Mouse (Mus musculus): ENCODE measurements around the gene Ndufb5. TPM values are rescaled to one million over a fixed set of nuclear protein-coding genes. Genes with fewer than 3 reads are reported as not detected.
"Not testable (repeated sequence)": the region's sequence is repeated elsewhere in the genome, so short reads cannot be mapped to it uniquely, and the experiment has no call there.

The Ndufb5 gene
- 276 and 296 TPM in 2 replicates for polyA plus RNA-seq (2015; fragmentation: Nextera tagmentation; extraction: Ambion mirVana)

DNA sequence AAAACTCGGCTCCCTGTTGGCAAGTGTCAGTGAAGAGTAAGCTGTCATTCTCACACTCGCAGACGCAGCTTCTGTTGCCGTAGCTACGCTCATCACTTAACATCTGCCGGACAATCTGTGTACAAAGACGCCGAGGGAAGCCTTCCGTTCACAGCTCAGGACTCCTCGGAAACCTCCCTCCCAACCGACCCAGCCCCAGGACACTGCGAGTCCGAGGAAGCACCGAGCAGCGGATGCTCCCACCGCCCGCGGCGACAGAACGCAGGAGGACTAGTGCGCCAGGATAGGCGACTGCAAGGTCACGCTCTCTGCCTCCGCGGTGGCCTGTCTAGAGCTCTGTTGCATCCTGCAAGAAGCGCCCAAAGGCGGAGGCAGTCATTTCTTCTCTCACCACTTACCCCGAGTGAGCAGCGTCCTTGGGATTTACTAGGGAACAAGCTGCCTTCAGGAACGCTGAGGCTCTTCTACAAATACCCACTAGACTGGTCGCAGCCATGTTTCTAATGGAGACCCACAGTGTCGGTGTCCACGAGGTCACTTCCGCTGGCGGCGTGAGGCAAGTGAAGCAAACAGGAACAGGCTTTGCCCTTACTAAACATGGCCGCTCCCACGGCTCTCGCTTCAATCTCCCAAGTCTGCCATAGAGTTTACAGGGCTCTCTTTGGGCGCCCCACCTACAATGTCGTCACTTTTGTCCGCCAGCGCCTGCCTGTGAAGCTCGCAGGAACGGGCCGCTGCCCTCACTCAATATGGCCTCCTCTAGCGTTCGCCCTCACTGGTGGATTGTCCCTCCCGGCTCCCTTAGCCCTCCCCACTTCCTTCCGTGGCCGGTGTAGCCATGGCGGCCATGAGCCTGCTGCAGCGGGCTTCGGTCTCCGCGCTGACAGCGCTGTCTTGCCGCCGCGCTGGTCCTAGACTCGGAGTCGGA is at the start of gene Ndufb5:
Gene Ndufb5, plus strand, starts transcription at position 747 of the 928 bp plus-strand sequence.
- Histone ChIP-seq H3K9me3 (replicated peaks) (no peaks in the 10 kb centered on the region), H3K27ac (replicated peaks) (peak within 1 kb of the TSS; percentile 87), H3K27me3 (no peaks in the 10 kb centered on the region), H3K4me1 (peaks cover 17% of the 10 kb centered on the region), H3K9ac (peak within 1 kb of the TSS; percentile 63), H3K4me2 (replicated peaks) (peak within 1 kb of the TSS; percentile 73), H3K4me3 (replicated peaks) (peak within 1 kb of the TSS; percentile 72), H3K36me3 (peaks cover 20% of the 10 kb centered on the region)
- under 1% methylated on average over 62 of the region's 62 CpGs for WGBS
- ATAC-seq (ENCODE audit: insufficient number of reproducible peaks, low FRiP score, low TSS enrichment, low read depth): peak; percentile 99

DNA sequence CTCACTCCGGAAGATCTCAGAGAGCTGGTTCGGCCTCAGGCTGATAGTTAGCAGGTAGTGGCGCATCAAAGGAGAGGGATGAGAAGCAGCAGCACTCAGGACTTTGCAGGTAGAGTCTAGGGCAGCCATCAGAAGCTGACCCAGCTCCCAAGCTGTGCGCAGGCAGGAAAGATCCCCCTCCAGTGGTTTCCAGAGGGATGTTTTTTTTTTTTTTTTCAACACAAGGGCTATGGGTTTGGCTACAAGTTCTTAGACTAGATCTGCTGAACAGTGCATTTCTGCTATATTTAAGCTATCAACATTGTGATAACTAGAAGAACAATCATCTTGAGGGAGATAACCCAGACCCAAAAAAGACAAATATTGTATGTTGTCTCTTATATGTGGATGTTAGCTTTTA is 49.6 kb upstream of the Ndufb5 start:
- no peak for ATAC-seq (ENCODE audit: insufficient number of reproducible peaks, low FRiP score, low TSS enrichment, low read depth)
- no peak overlapping the region for H3K4me3 ChIP-seq (replicated peaks)
- no peaks in the 10 kb centered on the region for H3K27me3 ChIP-seq
- no peak overlapping the region for H3K4me2 ChIP-seq (replicated peaks)
- H3K36me3 ChIP-seq: no peaks in the 10 kb centered on the region
- H3K4me1 ChIP-seq: no peaks in the 10 kb centered on the region
- H3K9ac ChIP-seq: no peak overlapping the region
- WGBS: 60% methylated on average over 4 of the region's 4 CpGs
- no peaks in the 10 kb centered on the region for H3K9me3 ChIP-seq (replicated peaks)
- H3K27ac ChIP-seq (replicated peaks): no peak overlapping the region

DNA sequence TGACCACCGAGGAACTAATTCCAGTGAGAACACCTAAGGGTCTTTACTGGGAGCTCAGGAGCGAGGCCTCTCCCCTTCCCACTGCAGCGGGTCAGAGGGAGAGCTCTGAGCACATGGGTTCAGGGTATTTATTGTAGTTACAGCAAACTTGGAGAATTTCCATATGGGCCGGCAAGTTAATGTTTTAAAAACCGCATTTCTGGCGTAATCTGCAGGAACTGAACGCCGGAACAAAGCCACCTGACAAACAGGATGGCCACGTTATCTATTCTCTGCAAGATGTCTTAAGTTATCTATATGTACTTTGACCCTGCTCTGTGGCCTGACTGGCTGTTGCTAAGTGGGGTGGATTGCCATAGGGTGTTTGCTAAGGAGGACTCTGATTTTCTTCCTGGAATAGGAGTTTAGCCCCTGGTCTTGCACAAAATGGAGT is 47.2 kb upstream of the Ndufb5 start:
- no peaks in the 10 kb centered on the region for H3K36me3 ChIP-seq
- WGBS: 76% methylated on average over 9 of the region's 9 CpGs
- no peak overlapping the region for H3K27ac ChIP-seq (replicated peaks)
- H3K4me3 ChIP-seq (replicated peaks): no peak overlapping the region
- H3K9me3 ChIP-seq (replicated peaks): no peaks in the 10 kb centered on the region
- H3K4me1 ChIP-seq: no peaks in the 10 kb centered on the region
- no peak overlapping the region for H3K9ac ChIP-seq
- ATAC-seq (ENCODE audit: insufficient number of reproducible peaks, low FRiP score, low TSS enrichment, low read depth): no peak
- H3K27me3 ChIP-seq: no peaks in the 10 kb centered on the region
- H3K4me2 ChIP-seq (replicated peaks): no peak overlapping the region

DNA sequence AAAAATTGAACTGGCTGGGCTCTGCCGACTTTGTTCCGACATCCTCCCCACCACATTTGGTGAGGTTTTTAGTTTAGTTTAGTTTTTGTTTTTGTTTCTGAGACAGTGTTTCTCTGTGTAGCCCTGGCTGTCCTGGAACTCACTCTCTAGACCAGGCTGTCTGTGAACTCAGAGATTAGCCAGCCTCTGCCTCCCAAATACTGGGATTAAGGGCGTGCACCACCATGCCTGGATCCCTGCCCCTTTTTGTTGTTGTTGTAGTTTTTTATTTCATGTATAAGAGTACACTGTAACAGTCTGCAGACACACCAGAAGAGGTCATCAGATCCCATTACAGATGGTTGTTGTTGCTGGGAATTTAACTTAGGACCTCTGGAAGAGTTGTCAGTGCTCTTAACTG is 46.8 kb upstream of the Ndufb5 start:
- Histone ChIP-seq H3K9ac (no peak overlapping the region), H3K27me3 (no peaks in the 10 kb centered on the region), H3K4me2 (replicated peaks) (no peak overlapping the region), H3K27ac (replicated peaks) (no peak overlapping the region), H3K4me3 (replicated peaks) (no peak overlapping the region), H3K9me3 (replicated peaks) (no peaks in the 10 kb centered on the region), H3K4me1 (no peaks in the 10 kb centered on the region), H3K36me3 (no peaks in the 10 kb centered on the region)
- WGBS: 85% methylated on average over 3 of the region's 3 CpGs
- no peak for ATAC-seq (ENCODE audit: insufficient number of reproducible peaks, low FRiP score, low TSS enrichment, low read depth)

DNA sequence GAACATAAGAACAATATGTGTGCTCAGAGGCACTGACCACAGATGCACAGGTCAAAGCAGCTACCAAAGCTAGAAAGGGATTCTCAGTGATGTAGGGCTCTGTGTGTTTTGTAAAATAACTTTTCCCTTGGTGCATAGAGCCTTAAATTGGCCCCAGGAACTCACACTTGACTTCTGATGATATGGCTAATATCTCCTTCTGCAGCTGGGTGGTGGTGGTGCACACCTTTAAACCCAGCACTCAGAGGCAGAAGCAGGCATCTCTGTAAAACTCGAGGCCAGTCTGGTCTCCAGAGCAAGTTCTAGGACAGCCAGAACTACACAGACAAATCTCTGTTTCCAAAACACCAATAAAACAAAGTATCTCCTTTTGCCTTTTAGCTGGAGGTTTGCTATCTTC is 45.9 kb upstream of the Ndufb5 start:
- H3K4me3 ChIP-seq (replicated peaks): no peak overlapping the region
- no peaks in the 10 kb centered on the region for H3K4me1 ChIP-seq
- WGBS: 50% methylated on average over 1 of the region's 1 CpGs
- no peaks in the 10 kb centered on the region for H3K27me3 ChIP-seq
- H3K4me2 ChIP-seq (replicated peaks): no peak overlapping the region
- H3K9me3 ChIP-seq (replicated peaks): no peaks in the 10 kb centered on the region
- no peak for ATAC-seq (ENCODE audit: insufficient number of reproducible peaks, low FRiP score, low TSS enrichment, low read depth)
- no peak overlapping the region for H3K27ac ChIP-seq (replicated peaks)
- no peak overlapping the region for H3K9ac ChIP-seq
- H3K36me3 ChIP-seq: no peaks in the 10 kb centered on the region

DNA sequence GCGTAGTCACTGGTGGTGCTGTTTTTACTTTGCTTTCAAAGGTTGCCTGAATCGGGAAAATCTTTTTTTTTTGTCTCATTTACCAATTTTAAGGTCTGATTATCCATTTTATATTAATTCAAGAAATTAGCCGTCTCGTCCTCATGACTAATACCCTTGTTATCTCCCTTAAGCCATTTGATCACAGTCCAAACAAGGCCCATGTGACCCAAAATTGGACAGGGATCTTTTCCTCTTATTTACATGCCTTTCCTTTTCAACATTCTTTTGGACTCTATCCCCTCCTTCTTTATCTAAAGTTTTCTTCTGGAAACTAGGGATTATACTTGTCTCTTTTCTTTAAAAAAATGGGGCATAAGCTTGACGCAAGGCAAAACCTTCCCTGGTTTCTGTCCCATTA is 44.9 kb upstream of the Ndufb5 start:
- H3K9me3 ChIP-seq (replicated peaks): no peaks in the 10 kb centered on the region
- H3K4me1 ChIP-seq: no peaks in the 10 kb centered on the region
- 53% methylated on average over 5 of the region's 5 CpGs for WGBS
- no peak overlapping the region for H3K4me2 ChIP-seq (replicated peaks)
- no peak overlapping the region for H3K27ac ChIP-seq (replicated peaks)
- ATAC-seq (ENCODE audit: insufficient number of reproducible peaks, low FRiP score, low TSS enrichment, low read depth): no peak
- no peak overlapping the region for H3K4me3 ChIP-seq (replicated peaks)
- no peak overlapping the region for H3K9ac ChIP-seq
- H3K36me3 ChIP-seq: no peaks in the 10 kb centered on the region
- no peaks in the 10 kb centered on the region for H3K27me3 ChIP-seq

DNA sequence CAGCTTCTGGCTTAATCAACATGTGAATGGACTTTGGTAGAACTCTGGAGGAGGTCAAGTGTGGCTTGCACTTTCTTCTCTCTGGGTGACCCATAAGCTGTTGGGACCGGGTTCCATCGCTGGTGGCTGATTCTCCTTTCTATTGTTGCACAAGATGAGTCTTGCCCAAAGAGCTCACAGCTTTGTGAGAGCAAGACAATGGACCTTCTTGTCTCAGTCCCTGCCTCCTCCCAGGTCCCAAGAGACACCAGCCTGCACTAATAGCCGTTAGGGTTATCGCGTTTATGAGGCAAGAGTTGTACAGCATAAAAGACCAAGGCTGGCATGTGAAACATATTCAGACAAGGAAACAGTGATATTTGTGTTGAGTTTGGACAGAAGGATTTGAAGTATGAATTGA is 42.6 kb upstream of the Ndufb5 start:
- no peaks in the 10 kb centered on the region for H3K36me3 ChIP-seq
- H3K4me3 ChIP-seq (replicated peaks): no peak overlapping the region
- H3K9ac ChIP-seq: no peak overlapping the region
- H3K27ac ChIP-seq (replicated peaks): no peak overlapping the region
- H3K9me3 ChIP-seq (replicated peaks): no peaks in the 10 kb centered on the region
- H3K4me2 ChIP-seq (replicated peaks): no peak overlapping the region
- no peaks in the 10 kb centered on the region for H3K27me3 ChIP-seq
- 43% methylated on average over 5 of the region's 5 CpGs for WGBS
- no peaks in the 10 kb centered on the region for H3K4me1 ChIP-seq
- no peak for ATAC-seq (ENCODE audit: insufficient number of reproducible peaks, low FRiP score, low TSS enrichment, low read depth)

DNA sequence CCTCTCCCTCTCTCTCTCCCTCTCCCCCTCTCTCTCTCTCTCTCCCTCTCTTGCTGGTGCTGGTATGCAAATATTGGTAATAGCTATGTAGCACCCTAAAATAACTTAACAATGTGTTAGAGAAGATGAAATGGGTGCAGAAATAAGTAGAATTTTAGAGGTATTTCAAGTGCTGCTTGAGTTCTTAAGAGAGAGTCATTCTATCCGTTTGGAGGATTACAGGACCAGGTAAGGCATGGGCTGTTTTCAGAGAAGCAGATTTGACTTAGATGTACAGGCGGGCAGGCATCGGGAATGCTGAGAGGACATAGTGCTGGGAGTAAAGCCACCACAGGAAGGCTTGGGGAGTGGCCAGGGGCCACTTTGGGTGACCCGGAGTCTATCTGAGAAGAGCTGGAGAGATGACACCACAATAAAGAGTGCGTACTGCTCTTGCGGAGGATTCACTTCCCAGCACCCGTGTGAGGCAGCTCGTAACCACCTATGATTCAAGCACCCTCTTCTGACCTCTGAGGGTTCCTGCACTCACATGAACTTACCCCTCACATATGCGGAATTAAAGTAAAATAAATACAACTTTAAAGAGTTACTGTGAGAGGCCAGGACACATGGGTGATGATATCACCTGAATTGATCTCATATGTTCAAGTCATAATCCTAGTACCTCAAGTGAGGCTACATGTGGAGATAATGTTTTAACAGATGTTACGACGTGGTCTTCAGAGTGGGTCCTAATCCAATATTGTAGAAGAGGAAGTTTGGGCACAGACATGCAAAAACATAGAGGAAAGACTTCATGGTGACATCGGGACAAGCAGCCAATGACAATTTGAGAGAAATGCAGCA is 41.8 kb upstream of the Ndufb5 start:
- Histone ChIP-seq H3K4me2 (replicated peaks) (no peak overlapping the region), H3K27ac (replicated peaks) (no peak overlapping the region), H3K4me1 (no peaks in the 10 kb centered on the region), H3K27me3 (no peaks in the 10 kb centered on the region), H3K9me3 (replicated peaks) (no peaks in the 10 kb centered on the region), H3K36me3 (no peaks in the 10 kb centered on the region), H3K4me3 (replicated peaks) (no peak overlapping the region), H3K9ac (no peak overlapping the region)
- WGBS: 73% methylated on average over 12 of the region's 12 CpGs
- ATAC-seq (ENCODE audit: insufficient number of reproducible peaks, low FRiP score, low TSS enrichment, low read depth): no peak

DNA sequence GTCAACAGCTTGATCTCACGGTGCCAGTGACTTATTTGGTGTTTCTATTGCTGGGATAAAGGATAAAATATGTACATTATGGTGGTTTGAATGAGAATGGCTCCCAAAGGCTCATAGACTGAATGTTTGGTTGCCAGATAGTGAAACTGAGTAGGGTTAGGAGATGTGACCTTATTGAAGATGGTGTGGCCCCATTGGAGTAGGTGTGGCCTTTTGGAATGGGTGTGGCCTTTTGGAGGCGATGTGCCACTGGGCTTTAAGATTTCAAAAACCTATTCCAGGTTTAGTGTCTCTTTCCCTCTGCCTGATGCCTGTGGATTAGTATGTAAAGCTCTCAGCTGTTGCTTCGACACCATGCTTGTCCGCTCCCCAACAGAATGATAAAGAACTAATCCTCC is 41.2 kb upstream of the Ndufb5 start:
- no peaks in the 10 kb centered on the region for H3K4me1 ChIP-seq
- no peak for ATAC-seq (ENCODE audit: insufficient number of reproducible peaks, low FRiP score, low TSS enrichment, low read depth)
- no peaks in the 10 kb centered on the region for H3K27me3 ChIP-seq
- no peaks in the 10 kb centered on the region for H3K36me3 ChIP-seq
- no peak overlapping the region for H3K9ac ChIP-seq
- WGBS: 82% methylated on average over 4 of the region's 4 CpGs
- H3K4me2 ChIP-seq (replicated peaks): no peak overlapping the region
- H3K9me3 ChIP-seq (replicated peaks): no peaks in the 10 kb centered on the region
- H3K4me3 ChIP-seq (replicated peaks): no peak overlapping the region
- no peak overlapping the region for H3K27ac ChIP-seq (replicated peaks)

DNA sequence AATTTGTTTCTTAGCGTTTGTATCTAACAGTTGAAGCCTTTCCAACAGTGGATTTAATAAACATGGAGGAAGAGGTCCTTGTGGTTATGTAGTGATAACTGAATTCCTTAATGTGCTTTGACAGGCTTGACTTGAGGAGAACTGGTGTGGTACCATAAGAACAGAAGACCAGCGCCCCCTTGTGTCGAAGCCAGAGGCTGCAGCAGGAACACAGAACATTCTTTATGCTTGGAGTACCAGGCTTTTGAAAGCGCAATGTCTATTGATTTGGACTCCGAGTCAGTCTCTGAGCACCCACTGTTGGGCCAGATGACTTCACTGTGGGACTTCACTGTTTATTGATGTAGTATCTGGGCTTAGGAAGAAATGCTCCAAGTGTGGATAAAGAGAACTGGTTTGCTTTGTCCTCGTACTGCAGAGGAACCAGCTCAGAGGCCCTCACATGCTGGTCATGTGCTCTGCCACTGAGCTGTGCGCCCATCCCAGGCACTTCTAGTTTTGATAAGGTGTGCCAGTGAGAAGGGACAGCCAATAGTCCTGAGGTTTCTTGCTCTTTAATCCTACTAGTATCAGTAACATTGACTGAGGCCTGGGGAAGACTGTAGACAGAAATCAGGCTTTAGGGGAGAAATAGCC is 38.4 kb upstream of the Ndufb5 start:
- Histone ChIP-seq H3K4me1 (no peaks in the 10 kb centered on the region), H3K9ac (no peak overlapping the region), H3K36me3 (no peaks in the 10 kb centered on the region), H3K4me2 (replicated peaks) (no peak overlapping the region), H3K4me3 (replicated peaks) (no peak overlapping the region), H3K9me3 (replicated peaks) (no peaks in the 10 kb centered on the region), H3K27me3 (no peaks in the 10 kb centered on the region), H3K27ac (replicated peaks) (no peak overlapping the region)
- 35% methylated on average over 7 of the region's 7 CpGs for WGBS
- no peak for ATAC-seq (ENCODE audit: insufficient number of reproducible peaks, low FRiP score, low TSS enrichment, low read depth)

DNA sequence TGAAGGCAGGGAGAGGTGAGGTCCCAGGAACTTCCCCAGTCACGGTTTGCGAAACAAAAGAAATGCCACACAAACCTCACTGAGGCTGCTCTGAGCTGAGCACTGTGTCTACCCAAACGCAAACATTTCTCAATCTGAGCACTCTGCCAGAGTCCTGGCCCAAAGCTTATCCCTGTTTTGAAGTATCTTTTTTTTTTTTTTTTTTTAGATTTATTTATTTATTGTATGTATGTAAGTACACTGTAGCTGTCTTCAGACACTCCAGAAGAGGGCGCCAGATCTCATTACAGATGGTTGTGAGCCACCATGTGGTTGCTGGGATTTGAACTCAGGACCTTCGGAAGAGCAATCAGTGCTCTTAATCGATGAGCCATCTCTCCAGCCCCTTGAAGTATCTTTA is 32.8 kb upstream of the Ndufb5 start:
- 90% methylated on average over 6 of the region's 6 CpGs for WGBS
- not testable (repeated sequence) for ATAC-seq (ENCODE audit: insufficient number of reproducible peaks, low FRiP score, low TSS enrichment, low read depth)

More for the DNA sequence above, 32.8 kb upstream of the Ndufb5 start:
- H3K9me3 ChIP-seq (replicated peaks); H3K4me3 ChIP-seq (replicated peaks); H3K27me3 ChIP-seq; H3K9ac ChIP-seq; H3K36me3 ChIP-seq; H3K4me2 ChIP-seq (replicated peaks); H3K4me1 ChIP-seq; H3K27ac ChIP-seq (replicated peaks): not testable (repeated sequence)

Measured in embryonic facial prominence, embryonic 15.5 days (tissue).